Mouse (Mus musculus) stomach, postnatal 0 days (tissue): ENCODE measurements around the gene Mknk2. TPM values are rescaled to one million over a fixed set of nuclear protein-coding genes. Genes with fewer than 3 reads are reported as not detected.

Source experiments
- ATAC-seq: fragments of 200-750 bp; cut with Nextera tagmentation; 2 replicates; pipeline ENCODE4 v1.8.0; 2017; ENCODE audit not compliant: low FRiP score, low TSS enrichment
- DNase-seq: peaks from one replicate; pipeline ENCODE4 v3.0.0-alpha.2; 2016; ENCODE audit warnings: low spot score
- H3K27ac ChIP-seq: fragments of 300-500 bp; sonication (generic); replicated peaks from 2 replicates; pipeline ENCODE4 v1.5.1; 2014; ENCODE audit warnings: mild to moderate bottlenecking, control low read depth
- H3K27me3 ChIP-seq: fragments of 300-500 bp; sonication (generic); 2 replicates; pipeline ENCODE4 v1.6.1; 2014; ENCODE audit warnings: low read length; ENCODE audit not compliant: control insufficient read depth, insufficient read depth
- H3K36me3 ChIP-seq: fragments of 300-500 bp; sonication (generic); 2 replicates; pipeline ENCODE4 v1.6.1; 2014; ENCODE audit warnings: low read length, mixed read lengths; ENCODE audit not compliant: control insufficient read depth, insufficient read depth
- H3K4me1 ChIP-seq: fragments of 300-500 bp; sonication (generic); replicated peaks from 2 replicates; pipeline ENCODE4 v1.6.1; 2014; ENCODE audit warnings: antibody characterized with exemption; ENCODE audit not compliant: control insufficient read depth, insufficient read depth
- H3K4me2 ChIP-seq: fragments of 300-500 bp; sonication (generic); replicated peaks from 2 replicates; pipeline ENCODE4 v1.6.1; 2014; ENCODE audit warnings: low read depth, mild to moderate bottlenecking, control low read depth, moderate library complexity
- H3K4me3 ChIP-seq: fragments of 300-500 bp; sonication (generic); 2 replicates; pipeline ENCODE4 v1.5.1; 2014; ENCODE audit warnings: low read depth, low read length, control low read depth
- H3K9ac ChIP-seq: fragments of 300-500 bp; sonication (generic); 2 replicates; pipeline ENCODE4 v1.6.1; 2014; ENCODE audit warnings: mild to moderate bottlenecking, low read length, control low read depth, mixed read lengths
- H3K9me3 ChIP-seq: fragments of 300-500 bp; sonication (generic); 2 replicates; pipeline ENCODE4 v1.6.1; 2016; ENCODE audit warnings: low read length; ENCODE audit not compliant: control insufficient read depth
- CTCF ChIP-seq: IDR thresholded peaks from 2 replicates; pipeline ENCODE4 v1.5.1; 2016; ENCODE audit warnings: antibody characterized with exemption, low read depth, mild to moderate bottlenecking, moderate library complexity
- EP300 ChIP-seq: optimal IDR thresholded peaks from 2 replicates; pipeline ENCODE3; 2016; ENCODE audit warnings: antibody characterized with exemption
- WGBS: fragments of 180-500 bp; shearing (Covaris S2); extraction: QIAGEN DNeasy Blood & Tissue Kit; methylation state at CpG from one replicate; pipeline ENCODE4 v1.1.7; 2014; 5-methylcytosine and 5-hydroxymethylcytosine counted together
- polyA plus RNA-seq: library from polyadenylated mRNA; unstranded; fragments of >200 nt; fragmentation: Nextera tagmentation; extraction: Ambion mirVana; gene quantifications from 2 replicates; pipeline ENCODE4 v1.2.1, GENCODE M21; 2015

Mknk2 gene
- polyA plus RNA-seq, 1 experiment from 2014 or later: 55.2 TPM

DNA sequence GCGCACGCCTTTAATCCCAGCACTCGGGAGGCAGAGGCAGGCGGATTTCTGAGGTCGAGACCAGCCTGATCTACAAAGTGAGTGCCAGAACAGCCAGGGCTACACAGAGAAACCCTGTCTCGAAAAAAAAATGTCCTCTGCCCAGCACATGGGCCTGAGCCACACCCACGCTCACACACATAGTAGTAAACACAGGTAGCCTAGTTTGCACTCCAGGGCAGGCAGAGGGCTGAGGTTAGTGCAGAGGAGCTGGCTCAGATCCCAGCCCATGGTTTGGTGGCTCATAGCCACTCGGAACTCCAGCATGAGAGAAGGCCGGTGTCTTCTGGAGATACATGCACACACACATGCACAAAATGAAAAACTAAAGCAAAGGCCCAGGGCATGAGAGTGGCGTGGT lies 31.0 kb downstream of the Mknk2 start:
- H3K9me3 ChIP-seq: no peaks in the 10 kb centered on the region

DNA sequence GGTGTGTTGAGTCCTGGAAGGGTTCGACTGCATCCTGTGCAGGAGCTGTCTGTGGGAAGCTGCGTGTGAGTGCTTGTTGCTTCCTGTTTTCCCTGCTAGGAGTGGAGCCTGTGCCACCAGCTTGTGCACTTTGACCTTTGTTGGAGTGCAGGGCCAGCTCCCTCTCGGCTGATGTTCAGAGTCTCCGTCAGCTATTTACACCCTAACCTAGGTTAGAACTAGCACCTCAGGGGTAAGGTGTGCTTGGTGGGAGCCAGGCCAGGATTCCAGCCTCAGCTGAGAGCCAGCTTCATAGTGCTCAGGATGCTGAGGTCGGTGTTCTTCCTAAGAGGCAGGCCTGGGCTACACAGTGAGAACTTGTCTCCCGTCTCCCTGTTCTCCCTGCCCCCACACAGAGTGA lies 42.6 kb downstream of the Mknk2 start:
- no peaks in the 10 kb centered on the region for H3K9me3 ChIP-seq
- no peak overlapping the region for H3K27ac ChIP-seq
- H3K36me3 ChIP-seq: peaks cover 40% of the 10 kb centered on the region
- H3K4me2 ChIP-seq: no peak overlapping the region
- H3K4me1 ChIP-seq: no peaks in the 10 kb centered on the region
- 75% methylated on average over 6 of the region's 6 CpGs for WGBS
- no peaks in the 10 kb centered on the region for H3K27me3 ChIP-seq
- TF ChIP-seq EP300 (no peak), CTCF (no peak)
- ATAC-seq: no peak
- H3K9ac ChIP-seq: no peak overlapping the region
- H3K4me3 ChIP-seq: no peak overlapping the region
- DNase-seq: no peak

More for the DNA sequence above, 31.0 kb downstream of the Mknk2 start:
- H3K9ac ChIP-seq: no peak overlapping the region; the same call in 1 of the 2 replicates
- no peak overlapping the region for H3K4me2 ChIP-seq
- 82% methylated on average over 10 of the region's 10 CpGs for WGBS
- H3K36me3 ChIP-seq: peaks cover 23% of the 10 kb centered on the region
- no peak for ATAC-seq
- no peak overlapping the region for H3K27ac ChIP-seq
- DNase-seq: no peak
- no peaks in the 10 kb centered on the region for H3K27me3 ChIP-seq
- TF ChIP-seq EP300 (no peak), CTCF (no peak)
- no peak overlapping the region for H3K4me3 ChIP-seq
- H3K4me1 ChIP-seq: no peaks in the 10 kb centered on the region

DNA sequence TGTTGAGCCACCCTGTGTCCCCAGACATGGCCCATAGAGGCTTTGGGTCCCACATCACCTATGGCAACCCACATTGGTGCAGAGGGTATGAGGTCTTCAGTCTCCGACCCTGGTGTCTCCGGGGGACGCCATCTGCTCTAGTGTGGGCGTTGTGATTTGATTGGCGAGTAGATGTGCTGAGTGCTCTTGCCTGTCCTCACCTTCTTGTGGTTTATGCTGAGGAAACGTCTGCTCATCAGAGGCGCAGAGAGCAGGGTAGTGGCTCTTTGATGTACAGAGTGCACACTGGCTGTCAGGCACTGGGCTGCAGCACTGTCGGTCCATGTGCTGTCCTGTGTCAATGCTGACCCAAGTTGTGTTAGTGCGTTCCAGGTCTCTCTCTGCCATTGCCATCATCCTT lies 49.0 kb downstream of the Mknk2 start:
- H3K4me2 ChIP-seq: no peak overlapping the region
- ATAC-seq: no peak
- WGBS: 79% methylated on average over 9 of the region's 9 CpGs

DNA sequence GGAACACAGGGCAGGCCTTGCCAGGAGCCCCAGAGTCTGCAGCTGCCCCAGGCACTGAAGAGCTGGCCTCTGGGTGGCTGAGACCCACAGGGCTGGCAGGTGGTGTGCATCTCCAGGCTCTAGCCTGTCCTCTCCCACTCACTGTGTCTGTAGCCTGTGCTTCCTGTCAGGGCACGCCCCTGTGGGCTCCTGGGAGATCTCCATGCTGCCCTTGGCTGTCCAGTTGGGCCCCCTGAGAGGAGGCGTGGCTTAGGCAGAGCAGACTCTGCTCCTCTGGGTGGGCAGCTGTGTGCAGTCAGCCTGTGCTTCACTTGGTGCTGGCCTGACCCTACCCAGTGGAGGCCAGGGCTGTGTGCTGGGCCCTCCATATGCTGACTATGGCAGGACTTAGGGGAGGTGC lies 50.2 kb downstream of the Mknk2 start:
- DNase-seq: peak; percentile 46
- H3K4me2 ChIP-seq: no peak overlapping the region

More for the DNA sequence above, 49.0 kb downstream of the Mknk2 start:
- Histone ChIP-seq H3K9ac (no peak overlapping the region), H3K4me1 (no peaks in the 10 kb centered on the region), H3K4me3 (no peak overlapping the region), H3K9me3 (no peaks in the 10 kb centered on the region), H3K27ac (no peak overlapping the region), H3K27me3 (no peaks in the 10 kb centered on the region), H3K36me3 (peaks cover 3% of the 10 kb centered on the region; the same call in 1 of the 2 replicates)
- no peak for DNase-seq
- TF ChIP-seq EP300 (no peak), CTCF (no peak)

DNA sequence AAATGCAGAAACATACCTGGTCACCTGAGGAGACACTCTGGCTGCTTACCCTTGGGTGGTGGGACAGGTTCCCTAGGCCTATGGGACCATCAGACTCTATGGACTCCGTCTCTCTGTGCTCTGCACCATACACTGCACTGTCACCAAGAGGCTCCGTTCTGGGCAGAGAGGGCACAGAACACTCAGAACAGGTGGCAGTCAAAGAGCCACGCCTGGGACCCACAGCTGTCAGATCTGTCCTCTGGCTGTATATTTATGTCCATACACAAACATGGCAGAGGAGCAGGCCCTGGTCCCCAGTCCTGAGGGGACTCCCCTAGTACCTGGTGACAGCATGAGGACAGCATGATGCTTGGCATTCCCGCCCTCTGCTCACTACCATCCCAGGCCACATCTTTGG lies 52.1 kb downstream of the Mknk2 start:
- H3K27me3 ChIP-seq: no peaks in the 10 kb centered on the region
- DNase-seq (no peak), ATAC-seq (no peak)
- H3K27ac ChIP-seq: no peak overlapping the region
- TF ChIP-seq EP300: no peak
- no peak for TF ChIP-seq CTCF
- H3K4me2 ChIP-seq: no peak overlapping the region
- H3K4me3 ChIP-seq: no peak overlapping the region
- no peaks in the 10 kb centered on the region for H3K9me3 ChIP-seq
- 84% methylated on average over 4 of the region's 4 CpGs for WGBS
- no peaks in the 10 kb centered on the region; the same call in 1 of the 2 replicates for H3K36me3 ChIP-seq
- peaks cover 5% of the 10 kb centered on the region; the same call in 1 of the 2 replicates for H3K4me1 ChIP-seq
- H3K9ac ChIP-seq: no peak overlapping the region

More for the DNA sequence above, 50.2 kb downstream of the Mknk2 start:
- Histone ChIP-seq H3K27me3 (no peaks in the 10 kb centered on the region), H3K9me3 (no peaks in the 10 kb centered on the region), H3K27ac (no peak overlapping the region), H3K9ac (no peak overlapping the region), H3K36me3 (peaks cover 3% of the 10 kb centered on the region; the same call in 1 of the 2 replicates), H3K4me1 (0 out of 2 replicates have a peak, but pooled peaks cover 2% of the 10 kb centered on the region), H3K4me3 (no peak overlapping the region)
- TF ChIP-seq EP300: no peak
- no peak for TF ChIP-seq CTCF
- peak; percentile 11 for ATAC-seq
- WGBS: 32% methylated on average over 2 of the region's 2 CpGs

DNA sequence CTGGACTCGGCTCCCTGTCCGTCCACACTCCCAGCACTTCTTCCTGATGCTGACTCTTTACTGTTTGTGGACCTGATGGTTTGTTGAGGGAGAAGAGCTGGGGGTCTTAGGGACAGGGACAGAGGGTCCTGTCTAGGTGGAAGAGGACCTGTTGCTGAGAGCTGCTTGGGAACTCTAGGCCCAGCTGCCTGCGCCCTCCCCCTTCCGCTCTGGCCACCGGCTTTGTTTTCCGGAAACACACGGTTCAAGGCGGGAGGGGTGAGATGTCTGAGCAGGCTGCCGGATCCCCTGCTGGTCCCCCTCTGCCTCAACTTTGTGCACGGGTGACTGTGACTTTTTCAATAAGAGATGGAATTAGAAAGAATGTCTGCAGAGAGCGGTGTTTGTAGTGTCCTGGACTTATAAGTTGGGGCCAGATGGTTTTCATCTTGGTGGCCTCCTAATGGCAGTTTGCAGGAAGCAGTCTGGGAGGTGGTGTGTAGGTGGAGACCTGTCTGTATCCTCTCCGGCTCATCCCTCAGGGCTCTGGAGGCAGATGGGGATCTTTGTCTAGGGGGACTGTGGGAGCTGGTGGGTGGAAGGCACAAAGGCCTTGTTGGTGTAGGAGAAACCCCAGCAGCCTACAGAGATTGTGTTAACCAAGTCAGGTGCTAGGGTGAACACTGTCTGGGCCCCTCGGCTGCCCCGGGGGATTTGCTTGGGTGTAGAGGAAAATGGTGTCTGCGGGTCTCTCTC lies 54.3 kb downstream of the Mknk2 start:
- H3K27me3 ChIP-seq: no peaks in the 10 kb centered on the region
- whole genome bisulfite sequencing: 7% methylated on average over 15 of the region's 15 CpGs
- H3K4me3 ChIP-seq: peak overlapping the region; percentile 84
- no peaks in the 10 kb centered on the region; the same call in 1 of the 2 replicates for H3K36me3 ChIP-seq
- H3K4me2 ChIP-seq: peak overlapping the region; percentile 93
- no peaks in the 10 kb centered on the region for H3K9me3 ChIP-seq
- peak overlapping the region; percentile 93 for H3K27ac ChIP-seq
- peaks cover 5% of the 10 kb centered on the region; the same call in 1 of the 2 replicates for H3K4me1 ChIP-seq
- TF ChIP-seq CTCF (no peak), EP300 (no peak)
- H3K9ac ChIP-seq: peak overlapping the region; percentile 87
- ATAC-seq (no peak), DNase-seq (peak; percentile 74)
